Mouse (Mus musculus) CH12.LX (cell line): ENCODE results near the gene Tox2. TPM values are rescaled to one million over a fixed set of nuclear protein-coding genes. Genes with fewer than 3 reads are reported as not detected.

Source experiments
- DNase-seq: peaks from one replicate; pipeline ENCODE4 v3.0.0-alpha.2; 2013; ENCODE audit errors: extremely low read depth
- H3K27ac ChIP-seq: 2 replicates; pipeline ENCODE4 v1.5.1; 2012; ENCODE audit warnings: low read depth, mild to moderate bottlenecking, control low read depth, moderate library complexity; ENCODE audit not compliant: insufficient read depth
- H3K27me3 ChIP-seq: replicated peaks from 2 replicates; pipeline ENCODE3; 2012; ENCODE audit warnings: inconsistent platforms
- H3K36me3 ChIP-seq, 2 experiments: replicated peaks in 1 of 2; 2 replicates each; pipeline versions ENCODE3 to v1.6.1; 2012; ENCODE audit warnings: inconsistent platforms in 1 of 2, low read length in 1 of 2, mild to moderate bottlenecking in 1 of 2, mixed read lengths in 1 of 2, moderate library complexity in 1 of 2; ENCODE audit not compliant: control insufficient read depth in 1 of 2, insufficient read depth in 1 of 2
- H3K4me1 ChIP-seq, 2 experiments: 2 replicates each; pipeline ENCODE4 v1.6.1; 2012; ENCODE audit warnings: inconsistent platforms in 1 of 2, moderate library complexity in 1 of 2; ENCODE audit not compliant: insufficient read depth in 2 of 2, control insufficient read depth in 1 of 2
- H3K4me2 ChIP-seq: 2 replicates; pipeline ENCODE4 v1.6.1; 2012; ENCODE audit warnings: low read depth, mild to moderate bottlenecking, control low read depth; ENCODE audit not compliant: poor library complexity, insufficient read depth, severe bottlenecking
- H3K4me3 ChIP-seq, 3 experiments: fragments of 150-350 bp in 1 of 3; sonication (generic) in 1 of 3; replicated peaks in 1 of 3; 2 replicates each; pipeline versions ENCODE3 to v1.5.1; 2011 to 2012; ENCODE audit warnings: low read depth in 2 of 3, low read length in 2 of 3, mild to moderate bottlenecking in 2 of 3, moderate library complexity in 2 of 3, control low read depth in 1 of 3, improper control_type of control experiment in 1 of 3, inconsistent platforms in 1 of 3, mixed read lengths in 1 of 3; ENCODE audit not compliant: poor library complexity in 1 of 3
- H3K79me2 ChIP-seq: replicated peaks from 2 replicates; pipeline ENCODE4 v1.6.1; 2012; ENCODE audit warnings: mild to moderate bottlenecking, moderate library complexity; ENCODE audit not compliant: control insufficient read depth, poor library complexity, insufficient read depth, severe bottlenecking; ENCODE audit errors: extremely low read depth
- H3K9ac ChIP-seq: 2 replicates; pipeline ENCODE4 v1.6.1; 2012; ENCODE audit warnings: low read depth, mild to moderate bottlenecking, control low read depth, moderate library complexity; ENCODE audit not compliant: insufficient read depth
- H3K9me3 ChIP-seq: replicated peaks from 2 replicates; pipeline ENCODE3; 2012; ENCODE audit warnings: low read length, inconsistent platforms, mixed read lengths
- BHLHE40 ChIP-seq: IDR thresholded peaks from 2 replicates; pipeline ENCODE4 v1.6.1; 2011; ENCODE audit warnings: mild to moderate bottlenecking, low read depth, low read length, improper control_type of control experiment
- CHD1 ChIP-seq: IDR thresholded peaks from 2 replicates; pipeline ENCODE4 v1.6.1; 2012; ENCODE audit warnings: low read depth, low read length, improper control_type of control experiment, inconsistent platforms
- CHD2 ChIP-seq: IDR thresholded peaks from 2 replicates; pipeline ENCODE4 v1.6.1; 2011; ENCODE audit warnings: low read length, improper control_type of control experiment
- CTCF ChIP-seq, 2 experiments: IDR thresholded peaks in 1 of 2; conservative IDR thresholded peaks in 1 of 2; 2 replicates each; pipeline ENCODE4 v1.5.1; 2011 to 2012; ENCODE audit warnings: low read depth in 2 of 2, low read length in 2 of 2, improper control_type of control experiment in 1 of 2, inconsistent platforms in 1 of 2, mild to moderate bottlenecking in 1 of 2, moderate library complexity in 1 of 2
- E2F4 ChIP-seq: IDR thresholded peaks from 2 replicates; pipeline ENCODE4 v1.6.1; 2011; ENCODE audit warnings: low read depth, low read length, improper control_type of control experiment; ENCODE audit not compliant: insufficient replicate concordance
- ELF1 ChIP-seq: IDR thresholded peaks from 2 replicates; pipeline ENCODE4 v1.6.1; 2014; ENCODE audit warnings: low read depth, mild to moderate bottlenecking, inconsistent platforms, low read length, improper control_type of control experiment
- GABPA ChIP-seq: IDR thresholded peaks from 2 replicates; pipeline ENCODE4 v1.6.1; 2012; ENCODE audit warnings: low read depth, low read length, improper control_type of control experiment, inconsistent platforms; ENCODE audit not compliant: insufficient replicate concordance
- JUND ChIP-seq: conservative IDR thresholded peaks from 2 replicates; pipeline ENCODE4 v1.6.1; 2011; ENCODE audit warnings: low read depth, low read length, improper control_type of control experiment
- MYC ChIP-seq: IDR thresholded peaks from 2 replicates; pipeline ENCODE4 v1.6.1; 2011; ENCODE audit warnings: low read depth, mild to moderate bottlenecking, improper control_type of control experiment, low read length
- NELFE ChIP-seq: IDR thresholded peaks from 2 replicates; pipeline ENCODE4 v1.6.1; 2011; ENCODE audit warnings: low read depth, low read length, improper control_type of control experiment
- POLR2A ChIP-seq: IDR thresholded peaks from 2 replicates; pipeline ENCODE4 v1.6.1; 2011; ENCODE audit warnings: low read depth, mild to moderate bottlenecking, improper control_type of control experiment, low read length
- POLR2AphosphoS2 ChIP-seq: IDR thresholded peaks from 2 replicates; pipeline ENCODE4 v1.6.1; 2011; ENCODE audit warnings: low read depth, low read length, improper control_type of control experiment
- RAD21 ChIP-seq: IDR thresholded peaks from 2 replicates; pipeline ENCODE4 v1.6.1; 2011; ENCODE audit warnings: low read depth, mild to moderate bottlenecking, low read length, improper control_type of control experiment, moderate library complexity
- SIN3A ChIP-seq: IDR thresholded peaks from 2 replicates; pipeline ENCODE4 v1.6.1; 2012; ENCODE audit warnings: low read length, improper control_type of control experiment, inconsistent platforms
- SMC3 ChIP-seq: IDR thresholded peaks from 2 replicates; pipeline ENCODE4 v1.6.1; 2011; ENCODE audit warnings: low read depth, low read length, improper control_type of control experiment
- TBP ChIP-seq: conservative IDR thresholded peaks from 2 replicates; pipeline ENCODE4 v1.6.1; 2011; ENCODE audit warnings: low read depth, low read length, improper control_type of control experiment
- TCF12 ChIP-seq: IDR thresholded peaks from 2 replicates; pipeline ENCODE4 v1.6.1; 2014; ENCODE audit warnings: low read depth, mild to moderate bottlenecking, inconsistent platforms, low read length, improper control_type of control experiment
- USF2 ChIP-seq: conservative IDR thresholded peaks from 2 replicates; pipeline ENCODE4 v1.6.1; 2011; ENCODE audit warnings: low read depth, low read length, improper control_type of control experiment
- ZKSCAN1 ChIP-seq: IDR thresholded peaks from 2 replicates; pipeline ENCODE4 v1.6.1; 2012; ENCODE audit warnings: low read depth, inconsistent platforms, low read length, improper control_type of control experiment, borderline replicate concordance
- ZMIZ1 ChIP-seq: IDR thresholded peaks from 2 replicates; pipeline ENCODE4 v1.6.1; 2012; ENCODE audit warnings: low read depth, mild to moderate bottlenecking, inconsistent platforms, low read length, improper control_type of control experiment
- ZNF384 ChIP-seq: IDR thresholded peaks from 2 replicates; pipeline ENCODE4 v1.6.1; 2012; ENCODE audit warnings: low read depth, low read length, improper control_type of control experiment, inconsistent platforms
- dilution Hi-C: fragments of 300-500 bp; cut with MboI; formaldehyde crosslinking; loops from 2 replicates; pipeline ENCODE4 v1.14.3; 2020; ENCODE audit warnings: low sequenced_read_pairs; ENCODE audit not compliant: extremely low pct_unique_long_range_greater_than_20kb, extremely low pct_ligation_motif_present
- in situ Hi-C: fragments of 300-500 bp; cut with MboI; formaldehyde crosslinking; loops from 3 replicates; pipeline ENCODE4 v1.14.3; 2019; ENCODE audit warnings: low sequenced_read_pairs, low pct_ligation_motif_present, low pct_unique_long_range_greater_than_20kb, mixed read lengths
- polyA plus RNA-seq: library from polyadenylated mRNA; unstranded; fragments of >175 nt; gene quantifications from 2 replicates; pipeline ENCODE4 v1.2.1, GENCODE M21; 2012; ENCODE audit warnings: low read depth; ENCODE audit not compliant: insufficient read length
- total RNA-seq, 2 experiments: library from RNA; depleted of rRNA; stranded (reverse); fragments of 300-350 nt in 1 of 2; fragments of >200 nt in 1 of 2; gene quantifications; 2 replicates each; pipeline ENCODE4 v1.2.3; 2012 to 2014

The Tox2 gene
- total and polyA plus RNA-seq, 3 experiments = not detected

- Histone ChIP-seq H3K4me2 (no peak overlapping the region), H3K27ac (no peak overlapping the region), H3K27me3 (peaks cover 89% of the 10 kb centered on the region), H3K79me2 (no peaks in the 10 kb centered on the region), H3K9ac (no peak overlapping the region), H3K4me1 (0 out of 4 replicates have a peak, but pooled peaks cover 0 to 2% of the 10 kb centered on the region in 2 experiments), H3K36me3 (no peaks in the 10 kb centered on the region), H3K4me3 (no peak overlapping the region), H3K9me3 (no peaks in the 10 kb centered on the region)
- dilution Hi-C loops (no loop called here), in situ Hi-C loops (no loop called here)
- TF ChIP-seq GABPA (no peak), NELFE (no peak), ELF1 (no peak), CTCF (conservative IDR thresholded peaks at IDR 0.05 in 1 of 2, IDR thresholded peaks at IDR 0.05 in 1 of 2; ENCODE audit: low read depth in 2 of 2, low read length in 2 of 2) (no peak), SIN3A (no peak), ZKSCAN1 (no peak), ZNF384 (no peak), ZMIZ1 (no peak), CHD1 (no peak), POLR2AphosphoS2 (no peak), TCF12 (no peak)
- no peak for DNase-seq
These were observed 77.9 kb downstream of the Tox2 start for GRCm38 (mm10) chr2:163280636-163281322.

- no peak overlapping the region for H3K4me3 ChIP-seq
- TF ChIP-seq POLR2A (no peak), JUND (no peak), USF2 (no peak), CHD1 (no peak), BHLHE40 (no peak), ZKSCAN1 (no peak), SMC3 (no peak), E2F4 (no peak), MYC (no peak), ZMIZ1 (no peak), GABPA (no peak), CHD2 (no peak), RAD21 (no peak), SIN3A (no peak), TBP (no peak)
- H3K9me3 ChIP-seq = no peaks in the 10 kb centered on the region
- peak overlapping the region; percentile 12 for H3K4me2 ChIP-seq
- dilution Hi-C loops (no loop called here), in situ Hi-C loops (no loop called here)
- no peak overlapping the region for H3K9ac ChIP-seq
- no peaks in the 10 kb centered on the region for H3K79me2 ChIP-seq
- H3K4me1 ChIP-seq = no peaks in the 10 kb centered on the region
- no peak overlapping the region for H3K27ac ChIP-seq
- DNase-seq = no peak
- H3K27me3 ChIP-seq = peaks cover 90% of the 10 kb centered on the region
- no peaks in the 10 kb centered on the region for H3K36me3 ChIP-seq
These were observed 81.9 kb downstream of the Tox2 start for GRCm38 (mm10) chr2:163284856-163285255.
